In genomic region chr7:84038642-84039041, GRCm38 (mm10) we compare ENCODE assay signal across 19 mouse cellular contexts. TPM values are rescaled to one million over a fixed set of nuclear protein-coding genes. Genes with fewer than 3 reads are reported as not detected.
A peak's percentile ranks its signal among the peaks of the same experiment; 100 is the strongest.
DNase-seq lines count a peak whose midpoint lies in the region; TF ChIP-seq lines count a peak whose summit lies in the region.
"Had no signal": no experiment of that assay in that cellular context is flagged by ENCODE, and none has a peak within 500 bp of the region (broad histone marks: within the 10 kb centered on the region; RNA-seq: fewer than 3 reads in every experiment).

No protein-coding gene starts in this region.

- intact Hi-C loops in heart, postnatal 10 days (cut with DNase I) = no loop called here

- TF ChIP-seq POLR2A in brain, embryonic 14.5 days (IDR thresholded peaks at IDR 0.05; ENCODE audit: borderline replicate concordance, extremely low read depth, insufficient read depth, insufficient read length, poor library complexity, severe bottlenecking) = no peak

- TF ChIP-seq CTCF in brain, embryonic 14.5 days (IDR thresholded peaks at IDR 0.05; ENCODE audit: borderline replicate concordance, extremely low read depth, insufficient read depth, insufficient read length) = no peak

- peak; percentile 60 for DNase-seq in layer of hippocampus, adult 11-12 months (ENCODE audit: low spot score)
- DNase-seq in layer of hippocampus, postnatal 10 days (ENCODE audit: low spot score in 2 of 2) = no peak
- peak; percentile 20 for DNase-seq in brain, embryonic 14.5 days (ENCODE audit: low read depth)
- DNase-seq in layer of hippocampus, adult 9-10 months (ENCODE audit: low spot score) = peak; percentile 63
- no peak for DNase-seq in heart, postnatal 10 days
- no peak for DNase-seq in gastrocnemius, postnatal 25 days
- DNase-seq in spleen, postnatal 10 days (ENCODE audit: low spot score in 2 of 2) = no peak
- DNase-seq: adrenal gland, postnatal 10 days; adrenal gland, postnatal 36 days; B cell, adult 2 months; cerebellum, adult 11-12 months; cerebellum, adult 8-10 months; cerebellum, postnatal 10 days; cerebellum, postnatal 36 days; gastrocnemius, postnatal 10 days; heart, adult 18-20 months; heart, postnatal 36 days had no signal

RNA-seq across cellular contexts. Expression of gene Cemip, which starts 47.7 kb away (rescaled TPM):
- total RNA-seq in layer of hippocampus, postnatal 10 days (2021) = 10 to 100 TPM; 19.0 to 19.9 TPM
- polyA plus RNA-seq in brain, embryonic 14.5 days (2012; rRNA removed) = 1.0 and 2.2 TPM in 2 replicates
- 1 to 10 TPM; 1.5 TPM for total RNA-seq in heart, postnatal 10 days (2021)
- total RNA-seq in gastrocnemius, postnatal 25 days (2021) = not detected
- total RNA-seq: gastrocnemius, adult 18-20 months had no signal
- polyA plus RNA-seq: G1E had no signal

Comparison
In these comparisons a context has a peak if more than half of its experiments do, and no peak if none do; other contexts are left out.
1. DNase-seq: peak in layer of hippocampus, adult 11-12 months (single experiment), brain, embryonic 14.5 days (single experiment) and layer of hippocampus, adult 9-10 months (single experiment); none in layer of hippocampus, postnatal 10 days (0 of 2), heart, postnatal 10 days (0 of 2), gastrocnemius, postnatal 25 days (single experiment) and spleen, postnatal 10 days (0 of 2).
2. RNA of gene Cemip, which starts 47.7 kb away (total RNA-seq): 19.0 to 19.9 TPM in layer of hippocampus, postnatal 10 days; 1.5 TPM in heart, postnatal 10 days and not detected in gastrocnemius, postnatal 25 days; every median in the first group is over 4 times any median in the second.